Mouse (Mus musculus) cerebellum, adult 2 months (tissue): Measurements from ENCODE around the gene Klrd1.
"Not testable (repeated sequence)": the region's sequence is repeated elsewhere in the genome, so short reads cannot be mapped to it uniquely, and the experiment has no call there.

ENCODE experiments used
- CTCF ChIP-seq: fragments of 200-500 bp; IDR thresholded peaks from 2 replicates; pipeline ENCODE4 v1.5.1; 2011; ENCODE audit warnings: low read depth, mild to moderate bottlenecking, control low read depth, low read length, moderate library complexity, borderline replicate concordance; ENCODE audit not compliant: insufficient read depth
- POLR2A ChIP-seq: fragments of 200-500 bp; IDR thresholded peaks from 2 replicates; pipeline ENCODE4 v1.6.1; 2011; ENCODE audit warnings: low read length, control low read depth, borderline replicate concordance; ENCODE audit not compliant: insufficient read depth

- TF ChIP-seq POLR2A, CTCF: not testable (repeated sequence)
These were observed 39.5 kb downstream of the Klrd1 start for GRCm38 (mm10) chr6:129631046-129631445.
